Mouse (Mus musculus) neural tube, embryonic 13.5 days (tissue): Measurements from ENCODE around the gene Lrrc8c. TPM values are rescaled to one million over a fixed set of nuclear protein-coding genes. Genes with fewer than 3 reads are reported as not detected.
A peak's percentile ranks its signal among the peaks of the same experiment; 100 is the strongest.

ENCODE experiments used
- ATAC-seq: fragments of 200-750 bp; cut with Nextera tagmentation; 2 replicates; pipeline ENCODE4 v1.8.0; 2017; ENCODE audit warnings: low read depth, mild to moderate bottlenecking, moderate TSS enrichment, moderate library complexity
- H3K27ac ChIP-seq: fragments of 300-500 bp; sonication (generic); replicated peaks from 2 replicates; pipeline ENCODE4 v1.5.1; 2015; ENCODE audit warnings: moderate library complexity, mild to moderate bottlenecking, inconsistent platforms
- H3K27me3 ChIP-seq: fragments of 300-500 bp; sonication (generic); 2 replicates; pipeline ENCODE4 v1.6.1; 2015; ENCODE audit warnings: mild to moderate bottlenecking, inconsistent platforms
- H3K36me3 ChIP-seq: fragments of 300-500 bp; sonication (generic); 2 replicates; pipeline ENCODE4 v1.6.1; 2015; ENCODE audit warnings: mild to moderate bottlenecking, inconsistent platforms
- H3K4me1 ChIP-seq: fragments of 300-500 bp; sonication (generic); replicated peaks from 2 replicates; pipeline ENCODE4 v1.6.1; 2015; ENCODE audit warnings: inconsistent platforms
- H3K4me2 ChIP-seq: fragments of 300-500 bp; sonication (generic); 2 replicates; pipeline ENCODE4 v1.6.1; 2015; ENCODE audit warnings: inconsistent platforms, mild to moderate bottlenecking, moderate library complexity
- H3K4me3 ChIP-seq: fragments of 300-500 bp; sonication (generic); 2 replicates; pipeline ENCODE4 v1.5.1; 2015; ENCODE audit warnings: mild to moderate bottlenecking, inconsistent platforms
- H3K9ac ChIP-seq: fragments of 300-500 bp; sonication (generic); 2 replicates; pipeline ENCODE4 v1.6.1; 2015; ENCODE audit warnings: moderate library complexity, mild to moderate bottlenecking, inconsistent platforms
- H3K9me3 ChIP-seq: fragments of 300-500 bp; sonication (generic); 2 replicates; pipeline ENCODE4 v1.6.1; 2016; ENCODE audit warnings: inconsistent platforms
- WGBS: fragments of 180-500 bp; shearing (Covaris S2); methylation state at CpG from one replicate; pipeline ENCODE4 v1.1.7; 2015; 5-methylcytosine and 5-hydroxymethylcytosine counted together
- polyA plus RNA-seq: library from polyadenylated mRNA; unstranded; fragments of >200 nt; fragmentation: Nextera tagmentation; extraction: Ambion mirVana; gene quantifications from 2 replicates; pipeline ENCODE4 v1.2.1, GENCODE M21; 2015

The Lrrc8c gene
- polyA plus RNA-seq, 1 experiment from 2014 or later = 10.3 TPM

DNA sequence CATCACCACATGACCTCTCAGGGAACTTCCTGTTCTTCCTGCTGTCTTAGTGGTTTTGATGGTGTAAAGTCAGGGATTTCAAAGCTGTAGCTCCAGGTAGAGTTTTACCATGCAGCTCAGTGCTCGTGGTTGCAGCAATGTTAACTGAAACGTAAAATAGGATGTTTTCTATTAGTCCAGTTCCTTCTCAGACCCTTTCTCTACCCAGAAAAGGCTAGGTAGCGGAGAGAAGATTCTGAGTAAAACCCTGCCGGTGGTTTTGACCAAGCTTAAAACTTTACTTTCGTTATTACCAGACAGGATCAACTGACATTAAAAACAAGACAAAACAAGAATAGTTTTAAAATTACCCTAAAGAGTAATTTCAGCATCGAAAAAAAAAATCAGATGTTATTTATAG, 3.7 kb upstream of the Lrrc8c start:
- 74% methylated on average over 6 of the region's 6 CpGs for WGBS
- Histone ChIP-seq H3K36me3 (no peaks in the 10 kb centered on the region), H3K27me3 (0 out of 2 replicates have a peak, but pooled peaks cover 2% of the 10 kb centered on the region), H3K9ac (no peak overlapping the region), H3K4me3 (no peak overlapping the region), H3K4me1 (peaks cover 19% of the 10 kb centered on the region), H3K4me2 (no peak overlapping the region), H3K9me3 (no peaks in the 10 kb centered on the region), H3K27ac (no peak overlapping the region)
- ATAC-seq = no peak

DNA sequence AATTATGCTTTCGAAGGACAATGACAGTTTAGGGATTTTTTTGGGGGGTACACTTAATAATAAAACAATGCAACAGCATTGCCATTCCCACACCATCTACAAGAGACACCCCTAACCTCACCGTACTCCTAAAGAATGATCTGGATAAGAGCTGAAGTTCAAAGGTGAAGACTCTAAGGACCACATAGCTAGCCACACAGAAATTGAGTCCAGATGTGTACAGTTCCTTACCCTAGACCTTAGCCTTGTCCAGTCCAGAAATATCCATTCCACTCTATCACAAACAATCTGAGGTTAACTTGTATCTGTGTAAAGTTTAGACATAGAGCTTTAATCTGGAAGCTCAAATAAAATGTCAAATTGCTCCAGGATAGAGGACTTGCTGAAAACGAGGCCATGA, 2.9 kb upstream of the Lrrc8c start:
- Histone ChIP-seq H3K4me1 (peaks cover 26% of the 10 kb centered on the region), H3K4me2 (no peak overlapping the region), H3K36me3 (no peaks in the 10 kb centered on the region), H3K27me3 (0 out of 2 replicates have a peak, but pooled peaks cover 2% of the 10 kb centered on the region), H3K9ac (no peak overlapping the region), H3K4me3 (no peak overlapping the region), H3K9me3 (no peaks in the 10 kb centered on the region), H3K27ac (no peak overlapping the region)
- WGBS = 66% methylated on average over 3 of the region's 3 CpGs
- no peak for ATAC-seq

- Histone ChIP-seq H3K4me1 (peaks cover 26% of the 10 kb centered on the region), H3K9ac (peak overlapping the region; percentile 89; the same call in 1 of the 2 replicates), H3K27ac (no peak overlapping the region), H3K9me3 (no peaks in the 10 kb centered on the region), H3K27me3 (0 out of 2 replicates have a peak, but pooled peaks cover 2% of the 10 kb centered on the region), H3K4me2 (peak overlapping the region; percentile 90), H3K4me3 (peak overlapping the region; percentile 71), H3K36me3 (no peaks in the 10 kb centered on the region)
- no peak for ATAC-seq
- WGBS = 16% methylated on average over 7 of the region's 7 CpGs
These were observed 1.1 kb upstream of the Lrrc8c start for GRCm38 (mm10) chr5:105517992-105518625.

DNA sequence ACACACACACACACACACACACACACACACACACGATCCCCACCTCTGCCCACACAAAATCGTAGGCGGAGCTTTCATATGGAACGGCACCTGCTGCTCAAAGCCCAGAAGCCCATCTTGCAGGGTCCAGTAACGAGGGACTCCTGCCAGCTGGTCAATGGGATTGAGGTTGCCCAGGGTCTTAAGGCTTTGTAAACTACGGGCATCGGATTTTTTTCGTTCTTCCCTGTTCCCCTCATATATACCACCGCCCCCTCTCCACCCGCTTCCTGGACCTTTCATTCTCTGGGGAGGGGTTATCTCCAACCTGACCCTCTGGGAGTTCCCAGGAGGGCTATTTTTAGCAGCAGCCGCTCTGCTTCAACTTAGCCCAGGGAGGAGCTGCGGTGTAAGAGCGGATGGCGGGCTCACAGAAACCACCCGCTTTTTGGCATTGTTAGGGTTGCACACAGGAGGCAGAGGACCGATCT, 527 bp upstream of the Lrrc8c start:
- 0% methylated on average over 16 of the region's 16 CpGs for WGBS
- Histone ChIP-seq H3K9me3 (no peaks in the 10 kb centered on the region), H3K4me1 (peaks cover 26% of the 10 kb centered on the region), H3K27me3 (0 out of 2 replicates have a peak, but pooled peaks cover 2% of the 10 kb centered on the region), H3K4me3 (peak overlapping the region; percentile 71), H3K27ac (peak overlapping the region; percentile 85), H3K4me2 (peak overlapping the region; percentile 90), H3K36me3 (no peaks in the 10 kb centered on the region), H3K9ac (peak overlapping the region; percentile 89)
- ATAC-seq = peak; percentile 57

- Histone ChIP-seq H3K4me2 (peak overlapping the region; percentile 90), H3K4me3 (peak overlapping the region; percentile 71), H3K9me3 (no peaks in the 10 kb centered on the region), H3K36me3 (no peaks in the 10 kb centered on the region), H3K4me1 (peaks cover 26% of the 10 kb centered on the region), H3K27ac (peak overlapping the region; percentile 85; the same call in 1 of the 2 replicates), H3K27me3 (0 out of 2 replicates have a peak, but pooled peaks cover 2% of the 10 kb centered on the region), H3K9ac (peak overlapping the region; percentile 89)
- WGBS = 9% methylated on average over 5 of the region's 5 CpGs
- peak; percentile 13 for ATAC-seq
These were observed 750 bp downstream of the Lrrc8c start for GRCm38 (mm10) chr5:105519976-105520300.

GRCm38 (mm10) chr5:105520442-105520965, 1.3 kb downstream of the Lrrc8c start:
- peak overlapping the region; percentile 71 for H3K4me3 ChIP-seq
- no peak for ATAC-seq
- 0 out of 2 replicates have a peak, but pooled peaks cover 2% of the 10 kb centered on the region for H3K27me3 ChIP-seq
- H3K36me3 ChIP-seq = no peaks in the 10 kb centered on the region
- H3K9ac ChIP-seq = peak overlapping the region; percentile 89
- peak overlapping the region; percentile 90 for H3K4me2 ChIP-seq
- H3K4me1 ChIP-seq = peaks cover 26% of the 10 kb centered on the region
- WGBS = 65% methylated on average over 9 of the region's 9 CpGs
- H3K9me3 ChIP-seq = no peaks in the 10 kb centered on the region
- H3K27ac ChIP-seq = no peak overlapping the region

DNA sequence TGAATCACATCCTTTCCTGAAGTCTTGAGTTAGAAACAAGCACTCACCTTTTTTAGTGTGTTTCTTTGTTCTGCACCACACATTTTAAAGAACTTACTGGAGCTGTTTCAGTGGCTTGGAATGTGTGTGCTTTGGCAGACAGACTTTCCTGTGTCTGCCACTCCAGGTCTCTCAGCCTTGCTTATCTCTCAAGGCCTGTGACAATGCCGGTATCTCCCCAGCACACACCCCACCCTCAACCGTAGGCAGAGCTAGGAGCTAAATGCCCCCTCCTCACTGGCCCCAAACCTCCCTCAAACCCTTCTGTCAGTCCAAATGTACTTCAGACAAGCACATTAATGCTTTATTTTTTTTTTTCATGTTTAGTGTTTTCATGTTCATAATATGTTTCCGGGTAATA, 4.3 kb downstream of the Lrrc8c start:
- ATAC-seq = no peak
- no peaks in the 10 kb centered on the region for H3K9me3 ChIP-seq
- no peak overlapping the region for H3K4me2 ChIP-seq
- H3K4me1 ChIP-seq = peaks cover 19% of the 10 kb centered on the region
- H3K36me3 ChIP-seq = 0 out of 2 replicates have a peak, but pooled peaks cover 10% of the 10 kb centered on the region
- no peak overlapping the region for H3K9ac ChIP-seq
- no peak overlapping the region for H3K27ac ChIP-seq
- no peaks in the 10 kb centered on the region for H3K27me3 ChIP-seq
- WGBS = 81% methylated on average over 3 of the region's 3 CpGs
- H3K4me3 ChIP-seq = no peak overlapping the region

GRCm38 (mm10) chr5:105525004-105525403, 5.8 kb downstream of the Lrrc8c start:
- H3K9me3 ChIP-seq = no peaks in the 10 kb centered on the region
- H3K27me3 ChIP-seq = no peaks in the 10 kb centered on the region
- no peak overlapping the region for H3K4me3 ChIP-seq
- H3K36me3 ChIP-seq = 0 out of 2 replicates have a peak, but pooled peaks cover 10% of the 10 kb centered on the region
- no peak overlapping the region for H3K4me2 ChIP-seq
- no peak overlapping the region for H3K9ac ChIP-seq
- no peak for ATAC-seq
- H3K4me1 ChIP-seq = peaks cover 13% of the 10 kb centered on the region
- H3K27ac ChIP-seq = no peak overlapping the region
- WGBS = 95% methylated on average over 12 of the region's 12 CpGs

GRCm38 (mm10) chr5:105526107-105526645, 7.0 kb downstream of the Lrrc8c start:
- Histone ChIP-seq H3K36me3 (0 out of 2 replicates have a peak, but pooled peaks cover 10% of the 10 kb centered on the region), H3K27me3 (no peaks in the 10 kb centered on the region), H3K27ac (no peak overlapping the region), H3K4me3 (no peak overlapping the region), H3K9me3 (no peaks in the 10 kb centered on the region), H3K4me2 (no peak overlapping the region), H3K9ac (no peak overlapping the region), H3K4me1 (peaks cover under 1% of the 10 kb centered on the region; the same call in 1 of the 2 replicates)
- WGBS = 97% methylated on average over 4 of the region's 4 CpGs
- ATAC-seq = no peak

DNA sequence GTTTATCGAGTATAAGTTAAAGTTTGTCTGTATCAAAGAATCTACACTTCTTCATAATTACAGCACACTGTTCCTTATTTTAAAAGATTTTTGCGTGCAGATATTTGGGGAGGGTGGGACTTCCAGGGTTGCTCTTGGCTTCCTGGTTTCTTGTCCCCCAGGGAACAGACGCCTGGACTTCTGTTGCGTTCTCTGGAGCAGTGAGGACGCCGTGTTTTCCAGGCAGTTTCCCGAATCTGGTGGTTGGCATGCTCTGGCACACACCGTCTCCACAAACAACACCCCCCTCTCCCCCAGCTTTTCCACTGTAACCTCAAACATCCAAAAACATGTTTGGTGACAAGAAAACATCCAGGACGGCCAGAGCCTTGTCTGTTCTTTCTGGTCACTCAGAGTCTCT, 7.6 kb downstream of the Lrrc8c start:
- 0 out of 2 replicates have a peak, but pooled peaks cover 10% of the 10 kb centered on the region for H3K36me3 ChIP-seq
- no peaks in the 10 kb centered on the region; the same call in 1 of the 2 replicates for H3K4me1 ChIP-seq
- 94% methylated on average over 9 of the region's 9 CpGs for WGBS
- H3K4me3 ChIP-seq = no peak overlapping the region
- H3K9me3 ChIP-seq = no peaks in the 10 kb centered on the region
- H3K27me3 ChIP-seq = no peaks in the 10 kb centered on the region
- H3K9ac ChIP-seq = no peak overlapping the region
- ATAC-seq = no peak
- H3K4me2 ChIP-seq = no peak overlapping the region
- H3K27ac ChIP-seq = no peak overlapping the region

DNA sequence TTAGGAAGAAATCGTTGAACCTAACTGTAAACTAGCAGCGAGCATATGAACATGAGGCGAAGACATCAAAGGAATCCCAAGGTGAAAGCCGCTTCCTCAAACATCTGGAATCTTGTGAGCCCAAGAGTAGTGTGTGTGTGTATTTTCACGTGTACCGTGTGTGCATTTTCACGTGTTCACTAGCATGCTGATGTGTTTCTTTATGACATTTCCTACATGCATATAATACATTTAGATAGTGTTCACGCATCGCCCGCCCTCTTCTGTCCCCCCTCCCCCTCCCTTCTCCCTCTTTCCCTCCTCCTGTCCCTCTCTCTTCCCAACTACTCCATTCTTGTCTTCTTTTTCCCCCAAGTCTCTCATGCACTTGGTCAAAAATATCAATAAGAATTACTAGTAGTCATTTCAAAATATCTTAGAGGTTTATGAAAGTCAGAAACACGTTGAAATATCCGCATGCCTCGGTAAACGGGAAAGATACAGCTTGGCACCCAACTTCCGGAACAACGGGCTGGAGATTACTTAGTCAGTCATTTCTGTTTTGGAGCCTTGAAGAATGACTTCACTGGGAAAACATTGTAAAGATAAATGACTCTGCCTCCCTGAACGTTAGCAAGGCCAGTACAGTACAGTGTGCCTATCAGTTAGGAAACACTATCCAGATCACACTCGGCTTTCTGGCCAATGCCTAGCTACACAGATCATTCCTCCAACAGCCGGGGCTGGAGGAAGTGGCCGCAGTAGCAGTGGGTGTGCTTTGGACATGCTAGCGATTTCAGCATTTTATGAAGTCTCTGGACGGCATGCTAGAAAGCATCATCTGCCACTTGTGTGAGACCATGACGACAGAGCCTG, 8.5 kb downstream of the Lrrc8c start:
- H3K27me3 ChIP-seq = no peaks in the 10 kb centered on the region
- H3K27ac ChIP-seq = no peak overlapping the region
- H3K36me3 ChIP-seq = 0 out of 2 replicates have a peak, but pooled peaks cover 10% of the 10 kb centered on the region
- no peak for ATAC-seq
- WGBS = 91% methylated on average over 23 of the region's 23 CpGs
- no peak overlapping the region for H3K4me2 ChIP-seq
- no peaks in the 10 kb centered on the region for H3K4me1 ChIP-seq
- no peaks in the 10 kb centered on the region for H3K9me3 ChIP-seq
- H3K9ac ChIP-seq = no peak overlapping the region
- no peak overlapping the region for H3K4me3 ChIP-seq

GRCm38 (mm10) chr5:105530576-105530975, 11.4 kb downstream of the Lrrc8c start:
- Histone ChIP-seq H3K4me2 (no peak overlapping the region), H3K27me3 (no peaks in the 10 kb centered on the region), H3K4me1 (no peaks in the 10 kb centered on the region), H3K9ac (no peak overlapping the region), H3K9me3 (no peaks in the 10 kb centered on the region), H3K36me3 (0 out of 2 replicates have a peak, but pooled peaks cover 10% of the 10 kb centered on the region), H3K27ac (no peak overlapping the region), H3K4me3 (no peak overlapping the region)
- WGBS = 81% methylated on average over 6 of the region's 6 CpGs
- ATAC-seq = no peak
